Mouse (Mus musculus) myocyte (in vitro differentiated cells): ENCODE measurements around the gene Tjp2. TPM values are rescaled to one million over a fixed set of nuclear protein-coding genes. Genes with fewer than 3 reads are reported as not detected.
A peak's percentile ranks its signal among the peaks of the same experiment; 100 is the strongest.

ENCODE experiments used
- H3K27me3 ChIP-seq: one replicate; pipeline ENCODE4 v1.6.1; 2011; ENCODE audit not compliant: control insufficient read depth, insufficient read depth, insufficient read length
- H3K36me3 ChIP-seq: one replicate; pipeline ENCODE4 v1.6.1; 2011; ENCODE audit not compliant: control insufficient read depth, insufficient read depth
- H3K4me2 ChIP-seq: one replicate; pipeline ENCODE4 v1.6.1; 2011; ENCODE audit warnings: low read depth, control low read depth
- H3K4me3 ChIP-seq: one replicate; pipeline ENCODE4 v1.5.1; 2011; ENCODE audit warnings: mild to moderate bottlenecking, control low read depth, moderate library complexity
- H3K79me2 ChIP-seq: one replicate; pipeline ENCODE4 v1.6.1; 2011; ENCODE audit not compliant: control insufficient read depth, insufficient read depth
- H3ac ChIP-seq: one replicate; pipeline ENCODE4 v1.6.1; 2011; ENCODE audit not compliant: control insufficient read depth, insufficient read length
- CEBPB ChIP-seq: IDR thresholded peaks from 2 replicates; pipeline ENCODE4 v1.6.1; 2011; ENCODE audit warnings: mild to moderate bottlenecking, moderate library complexity; ENCODE audit not compliant: poor library complexity, insufficient read depth, severe bottlenecking
- E2F4 ChIP-seq: IDR thresholded peaks from one replicate; pipeline ENCODE4 v1.6.1; 2011; ENCODE audit warnings: mild to moderate bottlenecking, control low read depth, moderate library complexity; ENCODE audit not compliant: insufficient read depth
- MAX ChIP-seq: IDR thresholded peaks from one replicate; pipeline ENCODE4 v1.6.1; 2011; ENCODE audit warnings: low read depth, mild to moderate bottlenecking, control low read depth
- MYOD1 ChIP-seq, 3 experiments: IDR thresholded peaks; one replicate each; pipeline ENCODE4 v1.6.1; 2011; ENCODE audit warnings: control low read depth in 2 of 3, low read depth in 2 of 3, mild to moderate bottlenecking in 2 of 3, moderate library complexity in 1 of 3; ENCODE audit not compliant: insufficient read length in 2 of 3, control insufficient read depth in 1 of 3
- MYOG ChIP-seq, 3 experiments: IDR thresholded peaks; one replicate each; pipeline ENCODE4 v1.6.1; 2011; ENCODE audit warnings: control low read depth in 2 of 3, low read depth in 2 of 3, mild to moderate bottlenecking in 2 of 3; ENCODE audit not compliant: insufficient read length in 2 of 3, control insufficient read depth in 1 of 3, insufficient read depth in 1 of 3
- POLR2A ChIP-seq: IDR thresholded peaks from one replicate; pipeline ENCODE4 v1.6.1; 2011; ENCODE audit warnings: low read depth, mild to moderate bottlenecking, control low read depth, moderate library complexity; ENCODE audit not compliant: insufficient read length
- POLR2AphosphoS2 ChIP-seq: IDR thresholded peaks from one replicate; pipeline ENCODE4 v1.6.1; 2011; ENCODE audit warnings: low read depth, control low read depth; ENCODE audit not compliant: insufficient read length
- REST ChIP-seq: IDR thresholded peaks from one replicate; pipeline ENCODE4 v1.6.1; 2011; ENCODE audit warnings: mild to moderate bottlenecking, control low read depth, moderate library complexity; ENCODE audit not compliant: insufficient read depth, insufficient read length
- SRF ChIP-seq: IDR thresholded peaks from one replicate; pipeline ENCODE4 v1.6.1; 2011; ENCODE audit warnings: low read depth; ENCODE audit not compliant: control insufficient read depth, insufficient read length
- TCF12 ChIP-seq: IDR thresholded peaks from one replicate; pipeline ENCODE4 v1.6.1; 2011; ENCODE audit warnings: mild to moderate bottlenecking, control low read depth; ENCODE audit not compliant: poor library complexity, insufficient read depth, severe bottlenecking
- TCF3 ChIP-seq: IDR thresholded peaks from one replicate; pipeline ENCODE4 v1.6.1; 2011; ENCODE audit warnings: low read depth, control low read depth; ENCODE audit not compliant: insufficient read length
- USF1 ChIP-seq: IDR thresholded peaks from one replicate; pipeline ENCODE4 v1.6.1; 2011; ENCODE audit warnings: low read depth, mild to moderate bottlenecking, control low read depth, moderate library complexity
- polyA plus RNA-seq: library from polyadenylated mRNA; unstranded; fragments of >200 nt; fragmentation: generic; extraction: Trizol; gene quantifications from one replicate; pipeline ENCODE4 v1.2.1, GENCODE M21; 2012; ENCODE audit warnings: missing spikeins

Tjp2 gene
- 5.2 TPM for polyA plus RNA-seq

- H3K4me2 ChIP-seq = peak within 1 kb of the TSS; percentile 55
- H3ac ChIP-seq = no peak within 1 kb of the TSS
- H3K4me3 ChIP-seq = no peak within 1 kb of the TSS
- H3K79me2 ChIP-seq = no peaks in the 10 kb centered on the region
- H3K27me3 ChIP-seq = no peaks in the 10 kb centered on the region
- no peaks in the 10 kb centered on the region for H3K36me3 ChIP-seq
- TF ChIP-seq SRF (no peak), E2F4 (no peak), POLR2AphosphoS2 (no peak), POLR2A (no peak), TCF3 (no peak), USF1 (no peak), MYOD1 (IDR thresholded peaks at IDR 0.05; ENCODE audit: control insufficient read depth in 1 of 3, insufficient read length in 2 of 3, low read depth in 2 of 3) (no peak), CEBPB (no peak), MAX (no peak), TCF12 (no peak), MYOG (IDR thresholded peaks at IDR 0.05; ENCODE audit: control insufficient read depth in 1 of 3, insufficient read depth in 1 of 3, insufficient read length in 2 of 3, low read depth in 2 of 3) (no peak)
Measured at GRCm38 (mm10) chr19:24224500-24225304, at the start of gene Tjp2. Tjp2 (minus strand) TSS chr19:24225030.

GRCm38 (mm10) chr19:24274281-24274680, 49.5 kb upstream of the Tjp2 start:
- no peak overlapping the region for H3K4me3 ChIP-seq
- H3K36me3 ChIP-seq = no peaks in the 10 kb centered on the region
- no peak overlapping the region for H3ac ChIP-seq
- no peaks in the 10 kb centered on the region for H3K79me2 ChIP-seq
- no peaks in the 10 kb centered on the region for H3K27me3 ChIP-seq
- H3K4me2 ChIP-seq = no peak overlapping the region
- TF ChIP-seq TCF12 (no peak), E2F4 (no peak), TCF3 (no peak), POLR2A (no peak), MAX (no peak), USF1 (no peak), MYOD1 (IDR thresholded peaks at IDR 0.05; ENCODE audit: control insufficient read depth in 1 of 3, insufficient read length in 2 of 3, low read depth in 2 of 3) (no peak), REST (no peak), MYOG (IDR thresholded peaks at IDR 0.05; ENCODE audit: control insufficient read depth in 1 of 3, insufficient read depth in 1 of 3, insufficient read length in 2 of 3, low read depth in 2 of 3) (no peak), POLR2AphosphoS2 (no peak), CEBPB (no peak), SRF (no peak)

DNA sequence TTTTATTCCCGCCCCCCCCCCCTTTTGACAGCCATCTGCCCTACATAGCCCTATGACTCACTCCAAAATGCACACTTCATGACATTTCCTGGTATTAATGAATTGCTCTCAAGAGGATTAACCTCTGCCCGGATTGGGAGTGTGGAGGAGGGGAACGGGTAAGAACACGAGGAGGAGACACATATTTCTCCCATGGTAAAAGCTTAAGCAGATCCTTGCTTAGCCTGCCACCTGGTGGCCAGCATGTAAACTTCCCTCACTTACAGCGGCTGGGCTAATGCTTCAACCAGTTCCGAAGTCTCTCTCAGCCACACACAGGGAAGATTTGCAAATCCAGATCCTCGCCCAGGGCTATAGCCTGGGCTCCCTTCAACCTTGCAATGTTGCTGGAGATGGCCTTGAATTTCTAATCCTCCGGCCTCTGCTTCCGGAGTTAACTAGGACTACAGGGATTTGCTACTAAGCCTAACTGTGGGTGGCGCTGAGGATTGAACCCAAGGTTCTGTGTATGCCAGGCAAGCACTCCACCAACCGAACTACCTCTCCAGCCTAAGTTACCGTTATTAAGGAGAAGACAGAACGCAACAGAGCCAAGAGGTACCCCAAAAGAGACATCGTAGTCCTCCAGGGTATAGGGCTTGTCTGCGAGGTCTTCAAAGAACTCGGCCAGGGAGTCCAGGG, 47.1 kb upstream of the Tjp2 start:
- H3ac ChIP-seq = no peak overlapping the region
- TF ChIP-seq TCF12 (no peak), TCF3 (no peak), POLR2AphosphoS2 (no peak), REST (no peak), MAX (no peak), CEBPB (no peak), MYOD1 (IDR thresholded peaks at IDR 0.05; ENCODE audit: control insufficient read depth in 1 of 3, insufficient read length in 2 of 3, low read depth in 2 of 3) (no peak), POLR2A (no peak), SRF (no peak)

GRCm38 (mm10) chr19:24271326-24271725, 46.5 kb upstream of the Tjp2 start:
- Histone ChIP-seq H3K4me3 (no peak overlapping the region), H3K4me2 (peak overlapping the region; percentile 3), H3K79me2 (no peaks in the 10 kb centered on the region), H3K36me3 (no peaks in the 10 kb centered on the region), H3K27me3 (no peaks in the 10 kb centered on the region), H3ac (no peak overlapping the region)
- no peak for TF ChIP-seq MYOG (IDR thresholded peaks at IDR 0.05; ENCODE audit: control insufficient read depth in 1 of 3, insufficient read depth in 1 of 3, insufficient read length in 2 of 3, low read depth in 2 of 3)
- TF ChIP-seq MYOD1 (IDR thresholded peaks at IDR 0.05; ENCODE audit: control insufficient read depth in 1 of 3, insufficient read length in 2 of 3, low read depth in 2 of 3) = no peak
- no peak for TF ChIP-seq TCF3
- TF ChIP-seq USF1 = no peak
- no peak for TF ChIP-seq POLR2AphosphoS2
- TF ChIP-seq TCF12 = no peak
- no peak for TF ChIP-seq MAX
- TF ChIP-seq POLR2A = no peak
- TF ChIP-seq CEBPB = no peak
- no peak for TF ChIP-seq E2F4
- TF ChIP-seq REST = no peak
- TF ChIP-seq SRF = no peak

More for the DNA sequence above, 47.1 kb upstream of the Tjp2 start:
- no peaks in the 10 kb centered on the region for H3K27me3 ChIP-seq
- H3K79me2 ChIP-seq = no peaks in the 10 kb centered on the region
- no peak overlapping the region for H3K4me3 ChIP-seq
- H3K4me2 ChIP-seq = peak overlapping the region; percentile 3
- no peaks in the 10 kb centered on the region for H3K36me3 ChIP-seq
